Mouse (Mus musculus): Measurements from ENCODE around the gene Aadac. TPM values are rescaled to one million over a fixed set of nuclear protein-coding genes. Genes with fewer than 3 reads are reported as not detected.

The Aadac gene
- total and polyA plus RNA-seq, 3 experiments = not detected

- Histone ChIP-seq H3K9ac (ENCODE audit: insufficient read depth, low read depth) (no peak overlapping the region), H3K27ac (ENCODE audit: insufficient read depth, low read depth) (no peak overlapping the region), H3K4me3 (replicated peaks in 1 of 3; ENCODE audit: low read depth in 2 of 3, low read length in 2 of 3, poor library complexity in 1 of 3) (no peak overlapping the region), H3K27me3 (replicated peaks) (no peaks in the 10 kb centered on the region), H3K9me3 (replicated peaks; ENCODE audit: low read length) (no peaks in the 10 kb centered on the region), H3K36me3 (replicated peaks in 1 of 2; ENCODE audit: control insufficient read depth in 1 of 2, insufficient read depth in 1 of 2, low read length in 1 of 2) (no peaks in the 10 kb centered on the region), H3K79me2 (replicated peaks; ENCODE audit: control insufficient read depth, extremely low read depth, insufficient read depth, poor library complexity, severe bottlenecking) (no peaks in the 10 kb centered on the region), H3K4me1 (ENCODE audit: control insufficient read depth in 1 of 2, insufficient read depth in 2 of 2) (no peaks in the 10 kb centered on the region), H3K4me2 (ENCODE audit: insufficient read depth, low read depth, poor library complexity, severe bottlenecking) (no peak overlapping the region)
- dilution Hi-C loops (cut with MboI; ENCODE audit: extremely low pct_ligation_motif_present, extremely low pct_unique_long_range_greater_than_20kb, low sequenced_read_pairs) (no loop called here), in situ Hi-C loops (cut with MboI; ENCODE audit: low pct_ligation_motif_present, low pct_unique_long_range_greater_than_20kb, low sequenced_read_pairs) (no loop called here)
- DNase-seq (ENCODE audit: extremely low read depth) = no peak
- no peak for TF ChIP-seq NELFE (IDR thresholded peaks at IDR 0.05; ENCODE audit: low read depth, low read length)
- no peak for TF ChIP-seq CHD2 (IDR thresholded peaks at IDR 0.05; ENCODE audit: low read length)
- no peak for TF ChIP-seq JUN (IDR thresholded peaks at IDR 0.05; ENCODE audit: insufficient read depth, low read depth, low read length)
Measured at GRCm38 (mm10) chr3:60057070-60057808, 31.7 kb downstream of the Aadac start.

DNA sequence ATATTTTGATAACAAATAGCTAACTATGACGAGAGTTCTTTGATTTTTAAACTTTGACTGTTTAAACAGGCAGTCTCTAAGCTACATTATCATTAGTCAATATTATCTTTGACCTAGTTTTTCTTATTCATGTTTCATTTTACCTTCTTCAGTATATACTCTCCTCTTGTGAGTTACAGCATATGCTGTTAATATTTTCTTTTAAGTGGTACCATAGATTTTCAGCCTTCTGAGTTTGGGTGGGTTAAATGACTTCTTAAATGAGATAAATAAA lies 32.2 kb downstream of the Aadac start:
- Histone ChIP-seq H3K9ac (ENCODE audit: insufficient read depth, low read depth) (no peak overlapping the region), H3K27ac (ENCODE audit: insufficient read depth, low read depth) (no peak overlapping the region), H3K36me3 (replicated peaks in 1 of 2; ENCODE audit: control insufficient read depth in 1 of 2, insufficient read depth in 1 of 2, low read length in 1 of 2) (no peaks in the 10 kb centered on the region), H3K4me1 (ENCODE audit: control insufficient read depth in 1 of 2, insufficient read depth in 2 of 2) (no peaks in the 10 kb centered on the region), H3K4me3 (replicated peaks in 1 of 3; ENCODE audit: low read depth in 2 of 3, low read length in 2 of 3, poor library complexity in 1 of 3) (no peak overlapping the region), H3K27me3 (replicated peaks) (no peaks in the 10 kb centered on the region), H3K79me2 (replicated peaks; ENCODE audit: control insufficient read depth, extremely low read depth, insufficient read depth, poor library complexity, severe bottlenecking) (no peaks in the 10 kb centered on the region), H3K9me3 (replicated peaks; ENCODE audit: low read length) (no peaks in the 10 kb centered on the region), H3K4me2 (ENCODE audit: insufficient read depth, low read depth, poor library complexity, severe bottlenecking) (no peak overlapping the region)
- in situ Hi-C loops (cut with MboI; ENCODE audit: low pct_ligation_motif_present, low pct_unique_long_range_greater_than_20kb, low sequenced_read_pairs) = no loop called here
- TF ChIP-seq TBP (conservative IDR thresholded peaks at IDR 0.05; ENCODE audit: low read depth, low read length) (no peak), NRF1 (IDR thresholded peaks at IDR 0.05; ENCODE audit: low read depth, low read length) (no peak), ETS1 (conservative IDR thresholded peaks at IDR 0.05; ENCODE audit: low read depth, low read length) (no peak), GABPA (IDR thresholded peaks at IDR 0.05; ENCODE audit: insufficient replicate concordance, low read depth, low read length) (no peak), CHD1 (IDR thresholded peaks at IDR 0.05; ENCODE audit: low read depth, low read length) (no peak), TCF12 (IDR thresholded peaks at IDR 0.05; ENCODE audit: low read depth, low read length) (no peak), SIN3A (IDR thresholded peaks at IDR 0.05; ENCODE audit: low read length) (no peak), HCFC1 (IDR thresholded peaks at IDR 0.05; ENCODE audit: low read depth, low read length) (no peak), ZKSCAN1 (IDR thresholded peaks at IDR 0.05; ENCODE audit: borderline replicate concordance, low read depth, low read length) (no peak), ZC3H11A (IDR thresholded peaks at IDR 0.05; ENCODE audit: low read depth, low read length) (no peak), POLR2AphosphoS2 (IDR thresholded peaks at IDR 0.05; ENCODE audit: low read depth, low read length) (no peak), MAX (IDR thresholded peaks at IDR 0.05; ENCODE audit: low read length) (no peak), CTCF (conservative IDR thresholded peaks at IDR 0.05 in 1 of 2, IDR thresholded peaks at IDR 0.05 in 1 of 2; ENCODE audit: low read depth in 2 of 2, low read length in 2 of 2) (no peak), KAT2A (IDR thresholded peaks at IDR 0.05; ENCODE audit: insufficient replicate concordance, low read length) (no peak)
- DNase-seq (ENCODE audit: extremely low read depth) = no peak
- dilution Hi-C loops (cut with MboI; ENCODE audit: extremely low pct_ligation_motif_present, extremely low pct_unique_long_range_greater_than_20kb, low sequenced_read_pairs) = no loop called here
